Mouse (Mus musculus) heart, embryonic 16.5 days (tissue): ENCODE data around the gene Zfp84. TPM values are rescaled to one million over a fixed set of nuclear protein-coding genes. Genes with fewer than 3 reads are reported as not detected.

Experiments
- ATAC-seq: fragments of 200-750 bp; cut with Nextera tagmentation; replicated peaks from 2 replicates; pipeline ENCODE4 v1.8.0; 2017; ENCODE audit warnings: moderate number of reproducible peaks; ENCODE audit not compliant: insufficient read depth, low FRiP score; ENCODE audit errors: extremely low read depth
- H3K27ac ChIP-seq: fragments of 300-500 bp; sonication (generic); 2 replicates; pipeline ENCODE4 v1.5.1; 2014; ENCODE audit warnings: mild to moderate bottlenecking, low read length, control low read depth, moderate library complexity
- H3K27me3 ChIP-seq: fragments of 300-500 bp; sonication (generic); 2 replicates; pipeline ENCODE4 v1.6.1; 2014; ENCODE audit warnings: low read length, mixed read lengths; ENCODE audit not compliant: control insufficient read depth, insufficient read depth
- H3K36me3 ChIP-seq: fragments of 300-500 bp; sonication (generic); 2 replicates; pipeline ENCODE4 v1.6.1; 2014; ENCODE audit not compliant: control insufficient read depth, insufficient read depth
- H3K4me1 ChIP-seq: fragments of 300-500 bp; sonication (generic); 2 replicates; pipeline ENCODE4 v1.6.1; 2014; ENCODE audit warnings: low read length, mixed read lengths; ENCODE audit not compliant: control insufficient read depth, insufficient read depth
- H3K4me2 ChIP-seq: fragments of 300-500 bp; sonication (generic); 2 replicates; pipeline ENCODE4 v1.6.1; 2014; ENCODE audit warnings: low read depth, mild to moderate bottlenecking, control low read depth, low read length
- H3K4me3 ChIP-seq: fragments of 300-500 bp; sonication (generic); 2 replicates; pipeline ENCODE4 v1.5.1; 2014; ENCODE audit warnings: mild to moderate bottlenecking, control low read depth, low read length
- H3K9ac ChIP-seq: fragments of 300-500 bp; sonication (generic); 2 replicates; pipeline ENCODE4 v1.6.1; 2014; ENCODE audit warnings: low read length, control low read depth
- H3K9me3 ChIP-seq: fragments of 300-500 bp; sonication (generic); replicated peaks from 2 replicates; pipeline ENCODE4 v1.6.1; 2016; ENCODE audit warnings: low read length; ENCODE audit not compliant: control insufficient read depth
- WGBS: fragments of 180-500 bp; shearing (Covaris S2); extraction: QIAGEN DNeasy Blood & Tissue Kit; methylation state at CpG from one replicate; pipeline ENCODE4 v1.1.7; 2014; 5-methylcytosine and 5-hydroxymethylcytosine counted together
- polyA plus RNA-seq: library from polyadenylated mRNA; unstranded; fragments of >200 nt; fragmentation: Nextera tagmentation; extraction: Ambion mirVana; gene quantifications from 2 replicates; pipeline ENCODE4 v1.2.1, GENCODE M21; 2015

Zfp84 gene
- polyA plus RNA-seq, 1 experiment from 2014 or later = 9.8 TPM

- H3K9ac ChIP-seq = peak overlapping the region; percentile 71
- WGBS = 4% methylated on average over 10 of the region's 10 CpGs
- H3K4me2 ChIP-seq = peak overlapping the region; percentile 77
- H3K4me1 ChIP-seq = peaks cover 22% of the 10 kb centered on the region
- no peaks in the 10 kb centered on the region for H3K27me3 ChIP-seq
- no peaks in the 10 kb centered on the region for H3K9me3 ChIP-seq
- H3K36me3 ChIP-seq = peaks cover 22% of the 10 kb centered on the region
- peak overlapping the region; percentile 89 for H3K27ac ChIP-seq
- H3K4me3 ChIP-seq = peak overlapping the region; percentile 91
- no peak for ATAC-seq
These were observed 628 bp downstream of the Zfp84 start for GRCm38 (mm10) chr7:29768980-29769379.

DNA sequence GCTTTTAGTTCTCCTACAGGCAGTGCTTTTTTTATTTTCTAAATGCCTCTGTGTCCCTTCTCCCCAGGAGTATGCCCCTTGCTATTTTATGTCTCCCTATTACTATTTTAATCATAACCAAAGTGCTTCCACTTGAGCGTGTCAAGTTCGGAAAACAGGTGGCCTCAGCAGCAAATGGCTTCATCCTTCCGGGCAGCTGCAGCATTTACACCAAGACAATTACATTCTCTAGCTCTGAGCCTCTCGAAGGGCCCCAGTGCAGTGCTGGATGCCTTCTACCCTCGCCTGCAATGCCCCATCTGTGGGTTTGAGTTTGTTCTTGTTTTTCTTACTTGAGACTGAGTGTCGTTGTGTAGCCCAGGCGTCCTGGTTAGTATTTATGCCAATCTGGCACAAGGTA is 5.2 kb downstream of the Zfp84 start:
- H3K9me3 ChIP-seq = peaks cover 7% of the 10 kb centered on the region
- H3K36me3 ChIP-seq = peaks cover 62% of the 10 kb centered on the region
- H3K4me1 ChIP-seq = peaks cover 19% of the 10 kb centered on the region
- ATAC-seq = no peak
- no peak overlapping the region for H3K4me2 ChIP-seq
- 69% methylated on average over 7 of the region's 7 CpGs for whole genome bisulfite sequencing
- H3K27me3 ChIP-seq = no peaks in the 10 kb centered on the region
- H3K4me3 ChIP-seq = no peak overlapping the region
- no peak overlapping the region for H3K27ac ChIP-seq
- H3K9ac ChIP-seq = no peak overlapping the region

DNA sequence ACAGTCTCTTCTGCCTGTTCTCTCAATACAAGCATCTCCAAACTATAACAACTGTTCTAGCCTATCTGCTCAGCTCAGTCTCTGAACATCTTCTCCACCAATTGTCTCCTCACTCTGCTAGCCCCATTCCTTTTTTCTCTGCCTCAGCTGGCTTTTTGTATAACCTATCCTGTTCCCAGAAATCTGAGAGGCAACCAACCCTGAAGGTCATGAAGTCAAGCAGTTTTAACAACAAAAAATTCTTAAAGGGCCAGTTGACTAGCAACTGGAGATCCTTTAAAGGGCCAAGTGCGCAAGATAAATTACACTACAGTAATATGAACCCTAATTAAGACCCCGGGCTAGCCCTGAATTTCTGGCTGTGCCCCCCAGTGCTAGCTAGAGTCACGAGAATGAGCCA is 6.0 kb downstream of the Zfp84 start:
- no peak overlapping the region for H3K4me3 ChIP-seq
- ATAC-seq = no peak
- H3K4me2 ChIP-seq = no peak overlapping the region
- no peaks in the 10 kb centered on the region for H3K27me3 ChIP-seq
- 92% methylated on average over 3 of the region's 3 CpGs for WGBS
- peaks cover 7% of the 10 kb centered on the region for H3K9me3 ChIP-seq
- H3K27ac ChIP-seq = no peak overlapping the region
- H3K4me1 ChIP-seq = peaks cover 14% of the 10 kb centered on the region
- peaks cover 68% of the 10 kb centered on the region for H3K36me3 ChIP-seq
- no peak overlapping the region for H3K9ac ChIP-seq

GRCm38 (mm10) chr7:29776568-29776967 is 8.2 kb downstream of the Zfp84 start:
- H3K4me3 ChIP-seq = no peak overlapping the region
- no peak overlapping the region for H3K4me2 ChIP-seq
- H3K27me3 ChIP-seq = no peaks in the 10 kb centered on the region
- 95% methylated on average over 19 of the region's 19 CpGs for WGBS
- H3K27ac ChIP-seq = no peak overlapping the region
- H3K9me3 ChIP-seq = peaks cover 7% of the 10 kb centered on the region
- peaks cover 10% of the 10 kb centered on the region; the same call in 1 of the 2 replicates for H3K4me1 ChIP-seq
- H3K9ac ChIP-seq = no peak overlapping the region
- no peak for ATAC-seq
- H3K36me3 ChIP-seq = peaks cover 68% of the 10 kb centered on the region

GRCm38 (mm10) chr7:29777372-29777771 is 9.0 kb downstream of the Zfp84 start:
- H3K9me3 ChIP-seq = peaks cover 7% of the 10 kb centered on the region
- no peak overlapping the region for H3K4me3 ChIP-seq
- H3K4me2 ChIP-seq = no peak overlapping the region
- no peak overlapping the region for H3K27ac ChIP-seq
- H3K36me3 ChIP-seq = peaks cover 60% of the 10 kb centered on the region
- H3K9ac ChIP-seq = no peak overlapping the region
- peaks cover 10% of the 10 kb centered on the region; the same call in 1 of the 2 replicates for H3K4me1 ChIP-seq
- 95% methylated on average over 10 of the region's 10 CpGs for WGBS
- no peak for ATAC-seq
- H3K27me3 ChIP-seq = no peaks in the 10 kb centered on the region

GRCm38 (mm10) chr7:29783871-29784551 is 15.7 kb downstream of the Zfp84 start, which contains the start of gene Zfp30:
Gene Zfp30, plus strand, starts transcription at chr7:29783998.
- Histone ChIP-seq H3K27ac (peak within 1 kb of the TSS; percentile 95), H3K4me2 (peak within 1 kb of the TSS; percentile 82), H3K4me3 (peak within 1 kb of the TSS; percentile 93), H3K4me1 (peaks cover 12% of the 10 kb centered on the region), H3K27me3 (no peaks in the 10 kb centered on the region), H3K9me3 (no peaks in the 10 kb centered on the region), H3K9ac (peak within 1 kb of the TSS; percentile 96), H3K36me3 (peaks cover 24% of the 10 kb centered on the region)
- peak; percentile 98 for ATAC-seq
- under 1% methylated on average over 45 of the region's 45 CpGs for WGBS

DNA sequence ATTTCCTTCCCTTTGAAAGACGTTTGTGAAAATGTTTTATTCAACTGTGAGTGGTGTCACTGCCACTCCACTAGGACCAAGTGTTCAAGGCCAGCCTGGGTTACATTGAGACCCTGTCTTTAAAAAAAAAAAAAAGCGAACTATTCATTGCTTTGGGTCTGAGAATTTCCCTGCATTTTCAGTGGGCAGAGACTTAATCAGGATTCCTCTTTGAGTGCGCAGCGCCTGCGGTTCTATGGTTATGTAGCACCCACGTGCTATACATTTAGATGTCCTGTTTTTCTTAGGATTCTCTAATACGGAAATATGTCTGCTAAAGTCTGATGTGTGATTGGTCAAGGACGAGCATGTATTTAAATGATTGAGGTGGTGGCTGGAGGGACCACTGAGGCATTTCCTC is 16.7 kb downstream of the Zfp84 start:
- Histone ChIP-seq H3K36me3 (peaks cover 33% of the 10 kb centered on the region), H3K9me3 (no peaks in the 10 kb centered on the region), H3K4me1 (peaks cover 12% of the 10 kb centered on the region), H3K4me3 (peak overlapping the region; percentile 93), H3K27me3 (no peaks in the 10 kb centered on the region), H3K27ac (no peak overlapping the region), H3K9ac (peak overlapping the region; percentile 96), H3K4me2 (peak overlapping the region; percentile 82)
- WGBS = 51% methylated on average over 8 of the region's 8 CpGs
- ATAC-seq = no peak

DNA sequence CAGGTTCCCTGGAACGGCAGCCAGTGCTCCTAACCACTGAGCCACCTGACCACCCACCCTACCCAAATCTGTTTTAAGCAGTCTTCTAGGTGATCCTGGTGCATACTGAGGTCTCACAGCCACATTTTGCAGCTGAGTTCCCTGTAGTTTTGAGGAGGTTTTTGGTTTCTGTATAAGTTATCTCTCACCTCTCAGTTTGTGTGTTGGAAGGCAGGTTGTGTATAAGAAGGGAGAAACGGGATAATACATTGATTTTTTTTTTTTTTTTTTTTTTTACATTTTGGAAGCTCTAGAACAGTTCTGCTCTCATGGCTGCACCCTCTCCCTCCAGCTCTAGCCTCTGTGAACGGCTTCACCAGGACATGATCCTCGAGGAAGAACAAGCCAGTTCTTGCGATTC is 17.5 kb downstream of the Zfp84 start:
- Histone ChIP-seq H3K9me3 (no peaks in the 10 kb centered on the region), H3K4me2 (peak overlapping the region; percentile 82), H3K4me3 (peak overlapping the region; percentile 93), H3K27ac (no peak overlapping the region), H3K9ac (peak overlapping the region; percentile 96), H3K27me3 (no peaks in the 10 kb centered on the region), H3K36me3 (peaks cover 41% of the 10 kb centered on the region), H3K4me1 (peaks cover 12% of the 10 kb centered on the region)
- no peak for ATAC-seq
- WGBS = 75% methylated on average over 5 of the region's 5 CpGs

- no peaks in the 10 kb centered on the region for H3K4me1 ChIP-seq
- 28% methylated on average over 27 of the region's 27 CpGs for WGBS
- no peak overlapping the region; the same call in 1 of the 2 replicates for H3K4me2 ChIP-seq
- peaks cover 54% of the 10 kb centered on the region for H3K36me3 ChIP-seq
- no peak for ATAC-seq
- H3K27ac ChIP-seq = no peak overlapping the region
- peaks cover 13% of the 10 kb centered on the region for H3K9me3 ChIP-seq
- H3K27me3 ChIP-seq = peaks cover 3% of the 10 kb centered on the region; the same call in 1 of the 2 replicates
- H3K9ac ChIP-seq = no peak overlapping the region
- no peak overlapping the region for H3K4me3 ChIP-seq
These were observed 24.6 kb downstream of the Zfp84 start for GRCm38 (mm10) chr7:29792906-29793305.
